Mouse (Mus musculus): ENCODE results near the gene Sema6d.

DNA sequence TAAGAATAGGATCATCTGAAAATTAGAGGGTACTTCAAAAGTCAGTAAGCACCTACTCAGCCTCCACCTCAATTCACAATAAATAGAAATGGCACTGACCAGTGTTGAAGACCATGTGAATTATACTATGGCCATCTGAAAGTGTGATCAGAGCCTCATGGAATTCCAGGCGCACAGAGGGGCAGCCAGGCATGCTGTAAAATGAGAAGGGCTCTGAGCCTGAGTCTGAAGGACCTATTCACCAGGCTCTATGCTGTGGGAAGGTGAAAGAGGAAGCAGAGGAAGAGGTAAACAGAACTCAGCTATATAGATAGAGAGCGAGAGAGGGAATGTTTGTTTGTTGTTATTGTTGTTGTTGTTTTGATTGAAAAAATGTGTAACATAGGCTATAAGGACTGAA is 134.6 kb downstream of the Sema6d start:
- TF ChIP-seq CTCF (IDR thresholded peaks at IDR 0.05; ENCODE audit: borderline replicate concordance, extremely low read depth, insufficient read depth, insufficient read length): no peak
- TF ChIP-seq POLR2A (IDR thresholded peaks at IDR 0.05; ENCODE audit: borderline replicate concordance, extremely low read depth, insufficient read depth, insufficient read length, poor library complexity, severe bottlenecking): no peak

All from brain, embryonic 14.5 days (tissue).